Mouse (Mus musculus) embryonic fibroblast, embryonic 13.5 days (primary cell): Measurements from ENCODE around the gene Efcc1.

ENCODE experiments used
- CTCF ChIP-seq: IDR thresholded peaks from 2 replicates; pipeline ENCODE4 v1.5.1; 2011; ENCODE audit warnings: mild to moderate bottlenecking, control low read depth, low read length, moderate library complexity, borderline replicate concordance; ENCODE audit not compliant: insufficient read depth
- POLR2A ChIP-seq: IDR thresholded peaks from 2 replicates; pipeline ENCODE4 v1.6.1; 2011; ENCODE audit warnings: low read depth, mild to moderate bottlenecking, control low read depth, low read length, moderate library complexity

DNA sequence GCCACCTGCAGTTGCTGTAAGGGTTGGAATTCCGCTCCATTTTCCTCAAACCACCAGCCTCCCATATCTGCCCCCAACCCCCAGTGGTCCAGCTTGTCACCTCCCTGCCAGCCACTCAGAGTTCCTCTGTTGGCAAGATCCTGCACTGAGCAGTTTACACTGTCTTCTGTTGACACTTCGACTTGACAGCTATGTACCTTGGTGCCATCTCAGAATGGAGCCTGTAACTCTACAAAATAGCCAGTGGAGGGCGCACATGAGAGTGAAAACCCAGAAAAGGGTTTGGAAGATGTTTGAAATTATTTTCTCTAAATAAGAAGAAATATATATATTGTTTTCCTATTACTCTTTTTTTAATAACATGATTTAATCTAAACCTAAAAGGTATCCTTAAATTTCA, 24.4 kb upstream of the Efcc1 start:
- TF ChIP-seq POLR2A: no peak
- no peak for TF ChIP-seq CTCF
